Mouse (Mus musculus) G1E (cell line): Measurements from ENCODE around the gene Tex264. TPM values are rescaled to one million over a fixed set of nuclear protein-coding genes. Genes with fewer than 3 reads are reported as not detected.
"Not testable (repeated sequence)": the region's sequence is repeated elsewhere in the genome, so short reads cannot be mapped to it uniquely, and the experiment has no call there.

Source experiments
- ATAC-seq: 2 replicates; pipeline ENCODE4 v1.8.0; 2016; ENCODE audit warnings: mild to moderate bottlenecking; ENCODE audit not compliant: insufficient number of reproducible peaks, poor library complexity, low FRiP score, severe bottlenecking; ENCODE audit errors: extremely low read depth
- DNase-seq: peaks from one replicate; pipeline ENCODE4 v3.0.0; 2012; ENCODE audit warnings: low spot score
- H3K27me3 ChIP-seq: 2 replicates; pipeline ENCODE4 v1.6.1; 2012; ENCODE audit warnings: mild to moderate bottlenecking, low read length, inconsistent platforms; ENCODE audit not compliant: insufficient read depth
- H3K36me3 ChIP-seq: replicated peaks from 2 replicates; pipeline ENCODE3; 2012; ENCODE audit warnings: mild to moderate bottlenecking, inconsistent platforms
- H3K4me1 ChIP-seq: 2 replicates; pipeline ENCODE4 v1.6.1; 2012; ENCODE audit warnings: low read depth, low read length, inconsistent platforms, mixed read lengths; ENCODE audit not compliant: insufficient read depth
- H3K4me3 ChIP-seq: 2 replicates; pipeline ENCODE4 v1.5.1; 2012; ENCODE audit warnings: low read depth, mild to moderate bottlenecking, inconsistent platforms, low read length, moderate library complexity, mixed read lengths
- H3K9me3 ChIP-seq: replicated peaks from 2 replicates; pipeline ENCODE4 v1.6.1; 2012; ENCODE audit warnings: inconsistent platforms
- CTCF ChIP-seq: IDR thresholded peaks from 2 replicates; pipeline ENCODE4 v1.5.1; 2012; ENCODE audit warnings: low read depth, low read length, inconsistent platforms, mixed read lengths
- GATA1 ChIP-seq: IDR thresholded peaks from 2 replicates; pipeline ENCODE4 v1.6.1; 2012; ENCODE audit warnings: borderline replicate concordance, low read length, inconsistent platforms, mixed read lengths
- GATA2 ChIP-seq: IDR thresholded peaks from 2 replicates; pipeline ENCODE4 v1.6.1; 2012; ENCODE audit warnings: low read depth, low read length, inconsistent platforms, borderline replicate concordance
- POLR2AphosphoS5 ChIP-seq: IDR thresholded peaks from 2 replicates; pipeline ENCODE4 v1.6.1; 2012; ENCODE audit warnings: low read depth, low read length, inconsistent platforms; ENCODE audit not compliant: insufficient replicate concordance
- TAL1 ChIP-seq: conservative IDR thresholded peaks from 2 replicates; pipeline ENCODE4 v1.6.1; 2012; ENCODE audit warnings: low read depth, low read length, inconsistent platforms, mixed read lengths
- polyA plus RNA-seq: library from polyadenylated mRNA; stranded (reverse); fragments of >175 nt; gene quantifications from 2 replicates; pipeline ENCODE4 v1.2.3, GENCODE M21; 2012
- total RNA-seq, 2 experiments: library from RNA; stranded (forward) in 1 of 2; stranded (reverse) in 1 of 2; fragments of 200-1000 nt in 1 of 2; fragments of >200 nt in 1 of 2; fragmentation: Nextera tagmentation in 1 of 2; gene quantifications; 2 replicates each; pipeline ENCODE4 v1.2.3; 2014 to 2017

Tex264 gene
- total and polyA plus RNA-seq, 3 experiments, result 39.1 to 52.3 (median 39.7) TPM

DNA sequence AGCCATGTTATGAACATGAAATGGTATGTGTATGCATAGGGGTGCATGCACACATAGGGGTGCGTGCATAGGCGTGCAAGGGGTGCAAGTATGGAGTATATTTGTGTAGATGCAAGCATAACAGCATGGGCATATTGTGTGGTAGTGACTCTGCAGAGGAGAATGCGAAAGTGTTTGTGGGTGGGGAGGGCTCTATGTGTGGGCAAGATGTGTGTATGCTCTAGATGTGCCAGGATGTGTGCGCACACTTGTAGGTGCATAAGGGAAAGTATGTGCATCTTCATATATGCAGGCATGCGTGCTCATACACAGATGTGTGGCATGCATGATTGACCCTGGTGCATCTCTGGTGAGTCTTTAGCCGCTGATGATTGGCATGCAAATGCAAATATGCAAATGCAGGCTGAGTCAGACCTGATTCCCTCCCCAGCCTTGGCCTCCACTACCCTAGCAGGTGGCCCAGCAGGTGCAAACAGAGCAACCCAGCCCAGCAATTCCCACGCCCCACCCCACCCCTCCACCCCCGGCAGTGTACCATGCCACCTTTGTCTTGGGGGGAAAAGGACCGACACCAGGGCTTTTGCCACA is 39.9 kb downstream of the Tex264 start:
- ATAC-seq (no peak), DNase-seq (no peak)
- no peaks in the 10 kb centered on the region for H3K4me1 ChIP-seq
- no peaks in the 10 kb centered on the region for H3K36me3 ChIP-seq
- H3K27me3 ChIP-seq, result peaks cover 11% of the 10 kb centered on the region
- no peaks in the 10 kb centered on the region for H3K9me3 ChIP-seq
- TF ChIP-seq GATA2 (no peak), POLR2AphosphoS5 (no peak), TAL1 (no peak), CTCF (no peak), GATA1 (no peak)
- no peak overlapping the region for H3K4me3 ChIP-seq

DNA sequence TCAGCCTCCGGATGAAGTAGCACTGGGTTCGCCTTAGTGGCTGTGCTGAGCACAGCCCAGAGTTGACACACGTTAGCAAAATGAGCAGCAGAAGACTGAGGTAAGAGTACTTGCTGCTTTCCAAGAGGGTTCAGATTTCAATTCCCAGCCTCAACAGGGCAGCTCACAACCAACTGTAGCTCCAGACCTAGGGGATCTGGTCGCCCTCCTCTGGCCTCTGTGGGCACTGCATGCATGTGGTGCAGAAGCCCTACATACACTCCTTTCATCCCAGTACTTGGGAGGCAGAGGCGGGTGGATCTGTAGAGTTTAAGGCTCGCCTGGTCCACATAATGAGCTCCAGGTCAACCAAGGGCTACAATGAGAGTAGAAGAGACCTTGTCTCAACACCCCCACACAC is 41.9 kb downstream of the Tex264 start:
- H3K4me1 ChIP-seq, result no peaks in the 10 kb centered on the region
- peaks cover 11% of the 10 kb centered on the region for H3K27me3 ChIP-seq
- no peaks in the 10 kb centered on the region for H3K9me3 ChIP-seq
- H3K4me3 ChIP-seq, result no peak overlapping the region
- no peak for TF ChIP-seq POLR2AphosphoS5
- TF ChIP-seq GATA2, result no peak
- TF ChIP-seq CTCF, result no peak
- ATAC-seq (no peak), DNase-seq (no peak)
- H3K36me3 ChIP-seq, result no peaks in the 10 kb centered on the region

DNA sequence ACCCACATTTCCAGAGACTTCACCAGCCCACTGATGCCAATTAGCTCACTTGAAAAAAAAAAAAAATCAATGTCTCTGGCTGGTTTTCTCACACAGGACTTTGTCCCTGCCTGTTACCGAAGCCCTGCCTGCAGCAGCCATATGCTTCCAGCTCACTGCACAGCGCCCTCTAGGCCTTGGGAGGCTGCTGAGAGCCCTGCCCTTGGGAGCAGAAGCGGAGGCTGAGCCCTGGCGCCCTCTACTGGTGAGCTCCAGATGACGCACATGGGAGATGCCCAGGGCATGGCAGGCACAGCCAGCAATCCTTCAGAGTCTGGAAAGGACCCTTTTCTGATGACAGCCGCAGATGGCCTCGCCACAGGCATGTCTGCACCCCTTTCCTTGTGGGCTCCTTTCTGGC is 42.6 kb downstream of the Tex264 start:
- DNase-seq (peak; percentile 73), ATAC-seq (peak; percentile 49)
- Histone ChIP-seq H3K9me3 (no peaks in the 10 kb centered on the region), H3K36me3 (no peaks in the 10 kb centered on the region), H3K27me3 (peaks cover 11% of the 10 kb centered on the region), H3K4me1 (no peaks in the 10 kb centered on the region), H3K4me3 (no peak overlapping the region)
- TF ChIP-seq TAL1 (no peak), GATA1 (no peak), POLR2AphosphoS5 (no peak), CTCF (peak; percentile 78)

DNA sequence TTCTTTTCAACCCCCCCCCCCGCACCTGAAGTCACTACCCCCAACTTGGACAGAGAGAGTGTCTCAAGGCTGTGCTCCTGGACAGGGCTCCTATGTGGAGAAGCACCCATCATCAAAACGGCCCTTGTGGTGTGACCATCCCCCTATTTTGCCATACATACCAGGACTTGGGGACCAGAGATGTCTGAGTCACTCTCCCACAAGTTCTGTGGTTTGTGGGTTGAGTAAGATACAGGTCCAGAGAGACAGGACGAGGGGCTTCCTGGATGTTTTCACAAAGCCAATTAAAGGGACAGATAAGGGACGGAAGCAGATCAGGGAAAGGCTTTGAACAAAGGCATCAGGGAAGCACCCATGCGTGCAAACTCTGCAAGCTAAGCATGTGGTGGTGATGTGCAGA is 44.4 kb downstream of the Tex264 start:
- DNase-seq (no peak), ATAC-seq (no peak)
- H3K4me1 ChIP-seq, result no peaks in the 10 kb centered on the region
- H3K27me3 ChIP-seq, result peaks cover 9% of the 10 kb centered on the region
- no peaks in the 10 kb centered on the region for H3K36me3 ChIP-seq
- H3K9me3 ChIP-seq, result no peaks in the 10 kb centered on the region
- no peak for TF ChIP-seq GATA1
- no peak for TF ChIP-seq POLR2AphosphoS5
- no peak for TF ChIP-seq TAL1
- no peak for TF ChIP-seq CTCF
- no peak for TF ChIP-seq GATA2
- no peak overlapping the region for H3K4me3 ChIP-seq

DNA sequence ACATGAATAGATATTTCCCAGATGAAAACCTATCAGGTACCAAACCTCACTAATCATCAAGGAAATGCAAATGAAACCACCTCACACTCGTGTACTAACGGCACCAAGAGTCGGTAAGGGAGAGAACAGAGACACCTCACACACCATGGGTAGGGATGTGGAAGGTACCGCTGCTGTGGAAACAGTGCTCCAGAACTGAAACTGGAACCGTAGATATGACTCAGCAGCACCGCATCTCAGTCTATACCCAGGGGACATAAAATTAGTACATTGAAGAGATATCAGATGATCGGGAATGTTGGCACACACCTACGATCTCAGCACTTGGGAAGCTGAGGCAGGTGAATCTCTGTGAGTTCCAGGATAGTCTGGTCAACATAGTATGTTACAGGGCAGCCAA is 47.6 kb downstream of the Tex264 start:
- H3K9me3 ChIP-seq, result no peaks in the 10 kb centered on the region
- no peaks in the 10 kb centered on the region for H3K4me1 ChIP-seq
- DNase-seq (no peak), ATAC-seq (no peak)
- TF ChIP-seq CTCF (no peak), GATA2 (no peak), TAL1 (no peak), GATA1 (no peak), POLR2AphosphoS5 (no peak)
- peaks cover 3% of the 10 kb centered on the region for H3K27me3 ChIP-seq
- no peaks in the 10 kb centered on the region for H3K36me3 ChIP-seq
- H3K4me3 ChIP-seq, result no peak overlapping the region

DNA sequence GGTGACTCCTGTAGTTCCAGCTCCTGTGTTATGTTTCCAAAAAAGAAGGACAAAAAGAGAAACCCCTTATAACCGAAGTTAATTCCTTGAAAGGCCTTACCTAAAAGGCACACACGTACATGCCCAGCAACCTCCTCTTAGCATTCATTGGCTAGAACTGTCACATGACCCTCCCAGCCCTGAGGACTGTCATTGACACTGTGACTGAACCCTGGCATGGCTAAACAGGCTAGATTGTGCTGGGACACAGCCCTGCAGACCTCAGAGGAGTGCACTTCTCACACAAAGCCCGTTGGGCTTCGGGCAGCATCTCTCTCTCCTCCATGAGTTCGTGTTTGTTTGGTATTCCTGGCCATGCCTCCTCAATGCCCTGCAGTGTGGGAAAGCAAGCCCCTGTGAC is 53.5 kb downstream of the Tex264 start:
- H3K27me3 ChIP-seq, result peaks cover 5% of the 10 kb centered on the region
- TF ChIP-seq TAL1, result no peak
- no peak for TF ChIP-seq GATA1

DNA sequence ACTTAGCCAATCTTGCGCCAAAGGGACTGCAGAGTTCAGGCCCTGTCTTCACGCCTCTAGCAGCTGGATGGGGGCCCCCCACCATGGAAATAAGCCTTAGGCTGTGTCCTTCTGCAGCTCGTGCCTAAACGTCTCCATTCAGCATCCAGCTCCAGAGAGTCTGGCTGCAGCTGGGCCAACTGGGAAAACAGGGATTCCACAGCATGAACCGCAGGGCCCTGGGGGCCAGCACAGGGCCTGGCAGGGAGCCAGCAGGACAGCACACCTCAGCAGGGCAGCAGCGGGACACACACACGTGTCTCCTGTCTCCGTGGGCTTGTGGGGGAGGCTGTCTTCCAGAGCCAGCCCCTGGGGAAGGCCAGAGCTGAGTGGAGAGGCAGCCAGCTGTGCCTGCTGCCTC is 57.9 kb downstream of the Tex264 start:
- H3K27me3 ChIP-seq, H3K4me3 ChIP-seq, DNase-seq, H3K9me3 ChIP-seq, H3K36me3 ChIP-seq, ATAC-seq, H3K4me1 ChIP-seq: not testable (repeated sequence)

More for the DNA sequence above, 53.5 kb downstream of the Tex264 start:
- ATAC-seq (no peak), DNase-seq (no peak)
- Histone ChIP-seq H3K4me1 (peaks cover 2% of the 10 kb centered on the region; the same call in 1 of the 2 replicates), H3K36me3 (no peaks in the 10 kb centered on the region), H3K9me3 (no peaks in the 10 kb centered on the region), H3K4me3 (no peak overlapping the region)
